Mouse (Mus musculus) lung, postnatal 0 days (tissue): ENCODE data around the gene Oprm1.

Experiments used
- CTCF ChIP-seq: IDR thresholded peaks from 2 replicates; pipeline ENCODE4 v1.5.1; 2016; ENCODE audit warnings: antibody characterized with exemption, mild to moderate bottlenecking
- EP300 ChIP-seq: IDR thresholded peaks from 2 replicates; pipeline ENCODE4 v1.6.1; 2016; ENCODE audit warnings: antibody characterized with exemption, mild to moderate bottlenecking, control low read depth

DNA sequence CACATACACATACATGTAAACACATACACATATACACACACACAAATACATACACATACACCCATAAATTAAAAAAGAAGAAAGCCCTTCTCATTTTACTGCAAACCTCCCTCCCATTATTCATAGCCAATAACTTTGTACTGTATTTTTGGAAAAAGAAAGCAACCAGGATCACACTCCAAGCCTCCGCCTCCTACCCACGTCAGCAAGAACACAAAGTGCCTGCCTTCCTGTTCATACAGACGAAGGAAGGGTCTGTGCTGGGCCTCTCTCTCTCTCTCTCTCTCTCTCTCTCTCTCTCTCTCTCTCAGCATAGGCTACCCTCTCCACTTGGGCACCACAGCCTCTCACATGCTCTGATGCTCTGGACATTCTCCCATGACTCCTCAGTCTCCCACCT, 137.5 kb downstream of the Oprm1 start:
- TF ChIP-seq CTCF (no peak), EP300 (no peak)
